Mouse (Mus musculus): Measurements from ENCODE around the gene Upb1.
"Not testable (repeated sequence)": the region's sequence is repeated elsewhere in the genome, so short reads cannot be mapped to it uniquely, and the experiment has no call there.

Upb1 gene

DNA sequence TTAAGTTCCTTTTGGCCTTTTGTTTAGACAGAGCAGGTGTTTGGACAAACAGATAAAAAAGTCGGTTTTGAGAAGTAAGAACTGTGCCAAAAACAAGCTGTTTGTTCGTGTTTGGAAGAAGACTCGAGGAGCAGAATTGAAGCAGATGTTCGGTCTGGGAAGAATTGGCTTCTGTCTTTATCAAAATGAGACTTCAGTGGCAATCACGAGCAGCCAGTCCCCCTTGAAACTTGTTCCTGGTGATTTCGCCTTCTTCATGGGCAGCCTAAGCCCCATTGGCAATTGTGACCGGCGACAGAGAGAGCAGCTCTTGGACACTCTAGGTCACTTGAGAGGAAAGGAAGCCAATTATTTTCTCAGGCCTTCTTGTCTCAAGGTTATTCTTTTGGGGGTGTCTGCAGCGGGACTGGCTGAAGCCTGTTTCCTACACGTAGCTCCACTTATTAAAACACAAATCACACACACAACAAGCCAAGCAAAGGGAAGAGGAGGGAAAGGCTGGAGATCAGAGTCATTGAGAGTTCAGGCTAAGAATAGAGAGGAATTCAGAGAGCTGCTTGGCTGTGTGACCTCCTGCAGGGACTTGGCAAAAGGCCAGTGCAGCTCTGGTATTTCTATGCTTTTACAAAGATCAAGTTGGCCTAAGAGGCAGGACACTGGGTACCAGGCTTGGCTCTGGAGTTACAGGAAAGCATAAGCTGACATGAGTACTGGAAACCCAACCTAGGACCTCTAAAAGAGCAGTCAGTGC, 50.3 kb downstream of the Upb1 start:
- peak in 1 of 2 experiments; percentile 51 for DNase-seq (ENCODE audit: low spot score in 2 of 2)

GRCm38 (mm10) chr10:75456061-75456831, 55.3 kb downstream of the Upb1 start:
- DNase-seq (ENCODE audit: low spot score in 2 of 2), result not testable (repeated sequence)

- DNase-seq (ENCODE audit: low spot score in 2 of 2), result no peak
Measured at GRCm38 (mm10) chr10:75457852-75458251, 56.9 kb downstream of the Upb1 start.

- no peak for DNase-seq (ENCODE audit: low spot score in 2 of 2)
Measured at GRCm38 (mm10) chr10:75458329-75458728, 57.4 kb downstream of the Upb1 start.

DNA sequence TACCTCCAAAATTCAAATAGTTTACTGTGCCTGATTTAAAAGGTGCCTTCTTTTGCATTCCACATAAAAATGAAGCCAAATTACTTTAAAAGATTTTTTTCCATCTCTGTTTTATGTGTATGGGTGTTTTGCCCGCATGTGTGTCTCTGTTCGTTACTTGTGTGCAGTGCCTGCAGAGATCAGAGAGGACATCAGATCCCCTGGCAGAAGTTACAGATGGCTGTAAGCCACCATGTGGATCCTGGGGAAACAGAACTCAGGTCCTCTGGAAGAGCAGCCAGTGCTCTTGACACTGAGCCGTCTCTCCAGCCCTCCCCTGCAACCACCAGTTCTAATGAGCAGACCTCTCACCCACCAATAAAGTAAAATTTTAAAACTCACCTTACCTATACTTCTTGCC, 61.8 kb downstream of the Upb1 start:
- no peak for DNase-seq (ENCODE audit: low spot score in 2 of 2)

DNA sequence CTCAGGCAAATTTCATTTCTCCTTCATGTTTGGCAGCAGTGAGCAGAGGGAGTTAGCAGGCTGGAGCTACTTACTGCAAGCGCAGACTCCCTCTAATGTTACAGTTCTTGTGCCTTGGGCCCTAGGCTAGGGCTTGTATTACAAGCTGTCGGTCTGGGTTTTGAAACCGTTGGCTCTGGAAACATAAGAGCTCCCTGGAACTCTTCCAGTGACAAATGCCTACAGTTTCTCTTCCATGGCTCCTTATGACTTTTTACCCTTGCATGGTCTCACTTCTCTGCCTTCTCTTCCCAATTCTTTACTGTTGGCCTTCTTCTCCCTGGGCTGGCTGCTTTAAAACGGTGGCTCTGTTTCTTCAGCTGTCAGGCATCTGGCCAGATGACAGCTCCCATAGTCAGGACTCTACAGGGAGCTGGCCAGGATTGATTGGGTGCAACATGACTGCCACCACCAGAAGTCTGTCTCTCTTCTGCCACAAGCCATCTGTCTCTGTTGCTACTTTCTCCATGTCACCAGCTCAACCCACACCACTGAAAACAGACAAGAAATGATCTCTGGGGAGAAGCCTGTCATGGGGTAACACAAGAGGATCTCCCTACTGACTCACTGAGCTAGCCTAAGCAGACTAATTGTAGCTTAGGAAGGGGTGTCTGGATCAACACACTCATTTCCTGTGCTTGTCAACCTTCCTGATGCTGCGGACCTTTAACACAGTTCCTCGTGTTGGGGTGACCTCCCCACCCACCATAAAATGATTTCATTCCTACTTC, 65.1 kb downstream of the Upb1 start:
- DNase-seq (ENCODE audit: low spot score in 2 of 2), result no peak

DNA sequence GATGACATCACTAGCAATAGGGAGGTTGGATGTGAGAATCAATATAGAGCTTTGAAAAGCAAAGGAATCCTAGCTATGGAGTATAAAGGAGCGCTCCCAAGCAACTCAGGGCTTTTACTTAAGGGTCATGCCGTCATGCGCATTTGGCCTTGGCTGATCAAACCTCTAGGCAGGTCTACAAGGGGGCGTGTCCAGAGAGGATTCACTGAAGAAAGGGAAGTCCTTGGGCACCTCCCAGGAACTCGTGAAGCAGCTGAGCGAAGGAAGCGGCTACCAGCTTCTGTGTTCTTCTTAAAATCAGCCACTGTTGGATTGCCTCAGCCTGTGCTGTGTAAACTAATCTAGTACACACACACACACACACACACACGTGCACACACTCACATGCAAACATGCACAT, 72.5 kb downstream of the Upb1 start:
- no peak for DNase-seq (ENCODE audit: low spot score in 2 of 2)

GRCm38 (mm10) chr10:75474571-75474970, 73.7 kb downstream of the Upb1 start:
- no peak for DNase-seq (ENCODE audit: low spot score in 2 of 2)

DNA sequence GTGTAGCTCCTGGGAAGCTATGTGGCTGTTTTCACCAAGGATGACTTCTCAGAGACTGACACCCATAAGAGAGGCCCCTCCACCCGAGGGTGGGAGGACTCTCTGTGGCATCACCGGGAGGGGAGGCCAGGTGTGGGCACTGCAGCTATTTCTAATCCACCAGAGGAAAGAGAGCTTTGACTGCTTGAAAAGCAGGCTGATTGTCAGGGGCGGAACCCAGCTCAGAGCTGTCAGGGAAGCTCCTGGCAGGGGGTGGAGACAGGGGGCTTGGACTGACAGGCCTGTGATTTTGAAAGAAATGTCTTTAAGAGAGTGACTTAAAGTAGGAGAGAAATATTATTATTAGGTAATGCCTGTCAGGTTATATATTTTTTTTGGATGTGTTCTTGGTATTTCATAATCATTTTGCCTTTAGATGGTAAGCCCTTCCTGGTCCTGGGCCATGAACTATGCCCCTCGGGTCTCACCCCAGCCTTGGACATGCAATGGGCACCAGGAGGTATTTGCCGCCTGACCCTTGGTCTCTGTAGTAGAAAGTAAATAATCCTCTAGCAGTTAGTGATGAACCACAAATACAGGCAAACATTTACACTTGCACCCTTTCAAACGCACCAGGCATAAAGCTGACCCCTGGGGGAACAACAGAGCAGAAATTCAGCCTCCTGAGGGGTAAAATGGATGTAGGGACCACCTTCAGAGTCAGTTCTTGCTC, 74.4 kb downstream of the Upb1 start:
- DNase-seq (ENCODE audit: low spot score in 2 of 2), result not testable (repeated sequence)

GRCm38 (mm10) chr10:75477034-75477433, 76.1 kb downstream of the Upb1 start:
- DNase-seq (ENCODE audit: low spot score in 2 of 2), result no peak

DNA sequence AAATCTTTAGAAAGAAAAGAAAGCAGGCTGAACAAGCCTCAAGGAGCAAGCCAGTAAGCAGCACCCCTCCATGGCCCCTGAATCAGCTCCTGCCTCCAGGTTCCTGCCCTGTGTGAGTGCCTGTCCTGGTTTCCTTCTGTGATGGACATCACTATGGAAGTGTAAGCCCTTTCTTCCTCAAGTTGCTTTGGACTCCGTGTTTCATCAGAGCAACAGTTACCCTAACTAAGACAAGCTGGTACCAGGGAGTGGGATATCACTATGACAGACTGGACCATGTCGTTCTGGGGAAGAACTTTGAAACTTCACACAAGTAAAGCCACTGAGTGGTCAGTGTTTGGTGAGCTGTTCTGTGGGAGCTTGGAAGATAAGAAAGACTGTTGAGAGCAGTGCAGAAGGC, 79.0 kb downstream of the Upb1 start:
- no peak for DNase-seq (ENCODE audit: low spot score in 2 of 2)

- no peak for DNase-seq (ENCODE audit: low spot score in 2 of 2)
Measured at GRCm38 (mm10) chr10:75481703-75482102, 80.8 kb downstream of the Upb1 start.

GRCm38 (mm10) chr10:75482271-75482670, 81.4 kb downstream of the Upb1 start:
- no peak for DNase-seq (ENCODE audit: low spot score in 2 of 2)

- DNase-seq (ENCODE audit: low spot score in 2 of 2), result no peak
Measured at GRCm38 (mm10) chr10:75482919-75483483, 82.1 kb downstream of the Upb1 start.

DNA sequence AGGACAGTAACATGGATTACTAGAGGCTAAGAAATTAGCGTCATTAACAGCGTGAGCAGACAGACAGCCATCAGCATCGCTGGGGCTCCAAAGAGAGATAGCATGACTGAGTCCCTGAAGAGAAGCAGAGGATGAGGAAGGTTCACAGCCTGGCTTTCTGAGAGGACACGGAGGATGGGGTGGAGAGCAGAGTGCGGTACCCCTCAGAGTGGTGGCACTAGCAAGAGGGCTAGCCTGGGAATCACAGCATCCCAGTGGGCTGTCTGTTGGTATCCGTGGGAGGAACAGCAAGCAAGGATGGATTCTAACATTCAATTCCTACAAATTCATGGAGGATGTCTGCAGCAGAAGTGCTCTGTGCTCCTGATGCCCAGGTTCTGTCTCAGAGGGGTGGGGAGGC, 83.2 kb downstream of the Upb1 start:
- no peak for DNase-seq (ENCODE audit: low spot score in 2 of 2)

DNA sequence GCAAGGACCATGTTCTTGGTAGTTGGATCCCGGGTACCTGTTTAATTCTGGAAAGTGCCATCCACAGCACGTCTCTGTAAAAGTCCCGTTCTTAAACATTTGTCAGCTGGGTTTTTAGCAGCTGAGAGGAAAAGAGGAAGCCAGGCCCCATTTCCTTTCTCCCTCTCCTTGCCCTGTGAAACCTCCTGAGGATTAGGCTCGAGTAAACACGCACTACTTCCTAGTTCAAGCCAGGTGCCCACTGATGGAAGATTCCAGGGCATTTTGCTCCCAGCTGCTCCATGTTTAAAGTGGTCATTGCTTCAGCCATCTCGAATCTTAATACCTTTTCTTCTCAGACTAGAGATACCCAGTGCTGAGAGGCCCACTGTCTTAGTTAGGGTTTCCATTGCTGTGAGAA, 83.9 kb downstream of the Upb1 start:
- DNase-seq (ENCODE audit: low spot score in 2 of 2), result no peak

DNA sequence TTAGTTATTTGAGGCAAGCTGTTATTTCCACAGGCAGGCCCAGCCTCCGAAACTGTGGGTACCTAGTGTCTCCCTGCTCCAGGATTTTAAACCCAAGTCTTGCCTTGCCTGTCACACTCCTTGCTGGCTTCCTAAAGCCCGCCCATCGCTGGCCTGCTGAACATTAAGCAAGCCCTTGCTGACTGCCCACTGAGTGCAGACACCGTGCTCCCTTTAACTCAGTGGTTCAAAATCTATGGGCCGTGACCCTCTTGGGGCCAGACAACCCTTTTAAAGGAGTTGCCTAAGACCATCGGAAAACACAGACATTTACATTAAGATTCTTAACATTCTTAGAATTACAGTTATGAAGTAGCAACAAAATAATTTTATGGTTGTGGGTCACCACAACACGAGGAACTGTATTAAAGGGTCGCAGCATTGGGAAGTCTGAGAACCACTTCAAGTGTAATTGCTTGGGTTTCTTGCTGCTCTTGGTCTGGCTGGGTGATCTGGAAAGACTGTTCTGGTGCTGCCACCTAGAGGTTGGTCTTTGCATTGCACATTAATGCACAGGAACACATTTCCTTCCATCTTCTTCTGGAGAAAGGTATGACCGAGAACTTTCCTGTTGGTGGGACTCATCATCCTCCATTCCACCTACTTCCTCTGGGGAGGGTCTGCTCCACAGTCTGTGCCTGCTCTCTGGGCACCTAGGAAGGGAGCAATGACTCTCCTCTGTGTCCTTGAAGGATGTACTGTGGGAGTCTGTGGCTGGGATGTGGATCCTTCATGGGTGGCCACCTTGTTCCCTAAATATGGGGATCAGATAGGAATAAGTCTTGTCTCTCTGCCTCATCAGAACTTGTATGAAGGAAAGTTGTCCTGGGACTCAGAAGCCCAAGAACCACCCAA, 85.4 kb downstream of the Upb1 start:
- peak in 1 of 2 experiments; percentile 77 for DNase-seq (ENCODE audit: low spot score in 2 of 2)

- DNase-seq (ENCODE audit: low spot score in 2 of 2), result no peak
Measured at GRCm38 (mm10) chr10:75487131-75487530, 86.2 kb downstream of the Upb1 start.

- DNase-seq (ENCODE audit: low spot score in 2 of 2), result no peak
Measured at GRCm38 (mm10) chr10:75489522-75489921, 88.6 kb downstream of the Upb1 start.

- no peak for DNase-seq (ENCODE audit: low spot score in 2 of 2)
Measured at GRCm38 (mm10) chr10:75490731-75491130, 89.8 kb downstream of the Upb1 start.

All from frontal cortex, postnatal 10 days (tissue).